Mouse (Mus musculus): Measurements from ENCODE around the gene N4bp2l2.

N4bp2l2 gene

DNA sequence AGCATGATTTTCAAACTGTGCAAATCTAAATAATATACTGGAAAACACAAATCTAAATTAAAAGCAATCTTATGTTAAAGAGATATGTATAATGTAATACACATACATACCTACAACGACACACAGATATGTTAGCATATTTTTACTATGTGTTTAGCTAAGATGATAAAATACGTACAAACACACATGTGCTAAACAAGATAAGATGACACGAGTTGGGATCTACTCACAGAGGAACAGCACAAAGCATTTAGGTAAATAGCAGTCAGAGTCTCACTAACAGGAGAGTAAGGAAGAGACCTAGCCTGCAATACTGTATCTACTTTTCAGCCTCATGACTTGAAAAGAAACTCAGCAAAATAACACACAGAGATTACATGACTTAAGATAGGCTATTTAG is 24.5 kb downstream of the N4bp2l2 start:
- DNase-seq: no peak

DNA sequence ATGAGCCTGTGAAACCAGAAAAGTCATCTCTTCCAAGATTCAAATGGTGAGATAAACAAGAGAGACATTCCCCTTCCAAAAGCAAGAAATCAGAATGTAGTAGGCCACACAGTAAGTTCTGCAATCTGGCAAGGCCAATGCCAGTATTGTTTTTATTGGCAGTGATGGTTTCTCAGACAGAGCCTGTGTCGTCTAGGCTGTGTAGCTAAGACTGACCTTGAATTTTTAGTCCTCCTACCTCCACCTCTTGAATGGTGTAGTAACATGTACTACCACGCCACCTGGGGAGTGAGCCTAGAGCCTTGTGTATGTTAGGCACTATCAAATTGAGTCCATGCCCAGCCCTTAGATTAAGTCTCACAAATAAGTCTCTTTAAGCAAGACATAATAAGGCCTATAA is 36.3 kb downstream of the N4bp2l2 start:
- DNase-seq: no peak

DNA sequence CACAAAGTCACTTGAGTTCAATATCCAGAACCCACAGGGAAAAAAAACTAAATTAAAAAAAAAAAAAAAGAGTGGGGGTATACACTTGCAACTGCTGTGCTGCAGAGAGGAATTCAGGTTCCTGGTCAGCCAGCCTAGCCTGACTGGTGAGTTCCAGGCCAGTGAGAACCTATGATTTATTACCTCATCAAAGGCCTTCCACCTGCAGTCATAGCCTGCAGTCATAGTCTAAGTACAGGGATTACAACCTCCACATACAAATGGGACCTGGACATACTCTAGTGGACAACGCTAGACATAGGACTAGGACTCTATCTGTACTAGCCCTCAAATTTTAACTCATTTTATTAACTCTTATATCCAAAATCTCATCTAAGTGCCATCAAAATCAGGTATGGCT is 36.7 kb downstream of the N4bp2l2 start:
- DNase-seq: no peak

DNA sequence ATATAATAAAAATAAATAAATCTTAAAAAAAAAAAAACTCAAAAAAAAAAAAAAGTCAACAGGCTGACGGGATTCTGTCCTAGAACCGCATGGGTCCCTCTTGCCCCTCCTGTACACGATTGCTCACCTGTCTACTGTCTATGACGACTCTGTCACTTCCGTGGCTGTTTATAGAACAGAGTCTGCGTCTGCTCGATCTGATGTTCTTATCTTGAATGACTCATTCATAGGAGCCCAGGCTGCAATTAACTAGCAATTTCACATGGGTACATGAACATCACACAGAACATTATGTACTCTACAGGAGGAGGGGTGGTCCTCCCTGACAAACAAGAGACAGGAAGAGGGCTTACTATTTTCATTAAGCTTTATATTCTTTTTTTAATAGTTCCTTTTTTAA is 40.5 kb downstream of the N4bp2l2 start:
- no peak for DNase-seq

DNA sequence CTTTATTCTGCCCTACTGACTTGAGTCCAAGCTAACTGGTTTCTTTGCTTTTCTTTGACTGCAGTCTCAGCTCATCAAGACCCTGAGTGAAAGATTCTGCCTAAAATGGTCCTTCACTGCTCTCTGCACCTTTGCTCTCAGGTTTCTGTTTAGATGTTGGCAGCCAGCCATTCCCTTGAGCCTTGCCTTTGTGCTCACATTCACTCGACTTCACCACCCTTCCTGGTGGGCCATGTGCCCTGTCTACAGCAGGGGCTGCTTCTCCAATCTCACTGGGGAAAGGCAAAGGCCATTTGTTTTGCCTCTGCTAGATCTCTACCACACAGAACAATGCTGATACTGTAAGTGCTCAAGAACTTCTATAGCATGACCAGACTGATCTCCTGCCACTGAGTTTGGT is 43.2 kb downstream of the N4bp2l2 start:
- DNase-seq: no peak

DNA sequence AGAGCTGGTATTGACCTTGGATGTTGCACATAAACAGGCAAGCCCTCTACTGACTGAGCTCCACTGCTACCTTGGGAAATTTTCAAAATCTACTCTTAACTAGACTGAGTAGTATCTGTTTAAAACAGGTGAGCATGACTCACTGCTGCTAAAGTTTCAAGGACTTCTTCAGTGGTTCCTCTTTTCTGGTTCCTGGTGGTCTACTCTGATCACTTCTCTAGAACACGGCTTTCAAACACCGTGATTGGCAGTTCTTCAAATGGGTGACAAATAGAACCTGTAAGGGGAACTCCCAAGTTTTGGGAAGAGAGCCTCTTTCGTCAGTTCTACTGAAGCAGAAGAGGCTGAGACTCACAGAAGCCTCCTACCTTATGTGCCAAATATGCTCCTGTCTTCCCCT is 44.4 kb downstream of the N4bp2l2 start:
- DNase-seq: no peak

DNA sequence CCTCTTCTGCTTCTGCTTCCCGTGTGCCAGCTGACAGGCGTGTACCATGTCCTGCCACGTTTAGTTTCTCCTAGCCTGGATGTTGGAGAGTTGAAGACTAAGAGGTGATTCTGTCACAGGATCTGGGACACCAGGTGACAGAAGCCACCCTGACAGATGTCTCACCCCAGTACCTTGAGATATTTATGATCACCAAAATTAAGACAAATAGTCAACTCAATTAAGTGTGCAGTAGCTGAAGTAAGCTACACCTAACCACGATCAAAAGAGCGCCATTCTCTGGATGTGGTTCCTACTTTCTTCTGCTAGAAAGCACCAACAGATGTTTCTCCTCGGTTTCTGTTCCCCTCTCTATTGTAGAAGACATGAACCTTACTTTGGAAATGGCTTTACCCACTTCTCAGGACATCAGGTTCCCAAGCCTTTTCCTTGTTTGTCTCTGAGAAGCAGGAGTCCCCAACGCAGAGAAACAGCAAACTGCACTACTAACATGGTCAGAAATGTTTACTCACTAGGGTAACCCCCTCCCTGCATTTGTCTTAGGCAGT is 45.3 kb downstream of the N4bp2l2 start:
- DNase-seq: no peak

DNA sequence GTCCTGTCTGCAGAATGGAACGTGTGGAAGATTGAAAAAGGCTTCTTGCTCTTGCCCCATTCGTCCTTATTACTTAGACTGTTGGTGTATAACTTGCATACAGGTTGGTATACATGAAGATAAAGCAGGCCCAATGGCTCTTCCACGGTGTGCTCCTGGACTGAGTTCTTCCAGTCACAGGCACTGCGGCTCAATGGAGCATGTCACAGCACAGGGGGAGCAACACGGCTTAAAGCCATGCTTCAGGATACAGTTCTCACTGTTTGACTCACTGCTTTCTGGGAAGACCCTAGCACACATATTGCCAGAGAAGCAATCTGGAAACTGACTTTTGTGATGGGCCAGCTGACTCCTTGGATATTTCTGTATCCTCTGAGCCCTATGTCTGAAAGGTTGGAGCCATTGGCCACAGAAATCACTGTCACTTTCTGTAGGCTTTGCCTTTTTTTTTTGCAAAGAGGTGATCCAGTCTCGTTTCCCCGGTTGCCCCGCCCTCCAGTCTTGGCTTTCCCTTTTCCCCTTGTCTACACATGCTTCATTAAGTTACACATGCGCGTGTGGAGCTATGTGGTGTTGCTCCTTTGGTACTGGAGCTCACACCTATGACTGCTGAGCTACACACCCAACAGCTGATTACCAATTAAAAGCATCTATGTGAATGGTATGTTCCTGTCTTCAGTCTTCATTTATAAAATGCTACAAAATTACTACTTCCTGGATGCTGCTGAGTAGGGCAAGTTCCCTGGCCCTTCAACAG is 47.2 kb downstream of the N4bp2l2 start:
- no peak for DNase-seq

DNA sequence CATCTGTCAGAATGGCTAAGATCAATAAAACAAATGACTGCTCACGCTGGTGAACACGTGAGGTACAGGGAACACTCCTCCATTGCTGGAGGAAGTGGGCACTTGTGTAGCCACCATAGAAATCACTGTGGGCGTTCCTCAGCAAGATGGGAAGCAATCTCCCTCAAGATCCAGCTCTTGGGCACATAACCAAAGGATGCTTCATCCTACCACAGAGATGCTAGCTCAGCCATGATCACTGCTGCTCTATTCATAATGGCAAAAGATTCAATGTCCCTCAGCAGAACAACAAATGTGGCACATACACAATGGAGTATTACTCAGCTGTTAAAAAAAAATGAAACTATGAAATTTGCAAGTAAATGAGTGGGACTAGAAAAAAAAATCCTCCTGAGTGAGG is 49.3 kb downstream of the N4bp2l2 start:
- no peak for DNase-seq

DNA sequence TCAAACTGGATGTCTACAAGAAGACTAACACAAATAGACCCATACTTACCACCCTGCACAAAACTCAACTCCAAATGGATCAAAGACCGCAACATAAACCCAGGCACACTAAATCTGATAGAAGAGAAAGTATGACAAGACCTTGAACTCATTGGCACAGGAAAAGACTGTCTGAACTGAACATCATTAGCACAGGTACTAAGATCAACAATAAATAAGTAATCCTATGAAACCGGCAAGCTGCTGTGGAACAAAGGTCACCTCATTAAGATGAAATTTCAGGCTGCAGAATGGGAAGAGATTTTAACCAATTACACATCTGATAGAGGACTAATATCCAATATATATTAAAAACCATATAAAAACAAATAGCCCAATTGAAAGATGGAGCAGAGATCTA is 49.8 kb downstream of the N4bp2l2 start:
- no peak for DNase-seq

DNA sequence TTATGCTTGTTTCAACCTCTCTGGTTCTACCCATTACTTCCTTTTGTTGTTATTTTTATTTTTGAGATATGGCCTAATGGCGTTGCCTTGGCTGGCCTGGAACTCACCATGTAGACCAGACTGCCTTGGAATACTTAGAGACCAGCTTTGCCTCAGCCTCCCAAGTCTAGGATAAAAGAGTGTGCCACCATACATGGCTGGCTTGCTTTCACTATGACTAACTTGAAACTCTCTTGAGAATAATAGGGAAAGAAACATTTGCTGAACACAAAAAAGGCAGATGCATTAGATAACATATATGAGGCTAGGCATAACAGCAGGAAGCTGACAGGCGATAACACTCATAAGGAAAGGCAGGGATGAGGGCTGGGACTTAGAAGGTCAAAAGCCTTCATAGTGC is 51.9 kb downstream of the N4bp2l2 start:
- no peak for DNase-seq

DNA sequence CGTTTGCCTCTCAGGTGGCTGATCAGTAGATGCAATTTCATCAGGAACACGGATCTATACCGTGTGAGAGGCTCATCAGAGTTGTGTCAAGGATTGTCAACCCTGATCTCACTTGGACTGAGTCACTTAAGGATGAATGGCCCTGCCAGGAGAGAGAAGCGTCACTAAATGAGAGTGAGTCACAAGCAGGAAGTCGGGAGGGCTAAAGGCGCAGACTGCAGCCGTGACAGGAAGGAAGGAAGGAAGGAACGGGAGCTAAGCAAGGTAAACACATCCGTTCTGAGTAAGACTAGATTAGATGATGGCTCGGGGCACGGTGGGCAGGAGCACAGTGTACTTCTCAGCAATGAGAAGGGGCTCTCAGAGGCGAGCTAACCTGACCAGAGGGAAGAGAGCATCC is 54.3 kb downstream of the N4bp2l2 start:
- no peak for DNase-seq

DNA sequence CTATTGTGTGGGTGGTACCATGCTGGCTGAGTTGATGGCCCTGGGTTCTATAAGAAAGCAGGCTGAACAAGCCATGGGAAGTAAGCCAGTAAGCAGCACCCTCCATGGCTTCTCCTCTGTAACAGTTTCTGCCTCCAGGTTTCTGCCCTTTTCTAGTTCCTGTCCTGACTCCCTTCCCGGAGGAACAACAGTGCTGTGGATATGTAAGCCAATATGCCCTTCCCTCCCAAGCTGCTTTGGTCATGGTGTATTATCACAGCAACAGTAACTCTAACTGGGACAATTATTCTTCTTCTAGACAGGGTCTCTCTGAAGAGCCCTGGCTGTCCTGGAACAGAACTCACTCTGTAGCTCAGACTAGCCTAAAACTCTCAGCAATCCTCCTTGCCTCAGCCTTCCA is 54.8 kb downstream of the N4bp2l2 start:
- DNase-seq: no peak

DNA sequence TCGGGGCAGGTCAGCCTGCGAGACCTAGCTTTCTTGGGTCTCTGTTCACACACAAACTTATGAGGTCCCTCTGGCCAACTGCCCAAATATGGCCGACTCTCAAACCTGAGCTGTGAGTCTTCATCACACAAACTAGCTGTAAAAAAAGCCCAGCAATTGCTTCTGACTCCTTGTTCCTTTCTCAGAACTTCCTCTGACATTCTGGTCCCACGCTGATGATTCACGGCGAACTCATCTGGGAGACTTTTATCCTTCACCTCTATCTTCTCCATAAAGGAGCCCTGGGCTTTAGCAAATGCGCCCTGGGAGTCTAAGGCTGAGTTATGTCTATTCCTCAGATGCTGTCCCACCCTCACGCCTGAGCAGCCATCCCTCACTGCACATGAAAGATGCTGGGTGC is 58.4 kb downstream of the N4bp2l2 start:
- DNase-seq: no peak

DNA sequence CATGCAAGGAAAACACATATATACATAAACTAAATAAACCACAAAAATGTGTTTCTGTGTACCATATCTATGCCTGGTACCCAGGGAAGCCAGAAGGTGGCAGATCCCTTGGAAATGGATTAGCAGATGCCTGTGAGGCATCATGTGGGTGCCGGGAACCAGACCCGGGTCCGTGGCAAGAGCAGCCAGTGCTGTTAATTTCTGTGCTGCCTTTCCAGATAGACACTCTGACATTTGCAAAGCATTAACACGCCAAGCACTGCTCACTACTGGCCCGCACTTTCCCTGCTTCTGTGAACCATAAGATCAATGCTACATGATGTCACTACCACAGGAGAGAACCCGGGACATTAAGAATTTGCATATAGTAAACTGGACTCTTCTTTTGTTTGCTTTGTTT is 59.9 kb downstream of the N4bp2l2 start:
- DNase-seq: no peak

DNA sequence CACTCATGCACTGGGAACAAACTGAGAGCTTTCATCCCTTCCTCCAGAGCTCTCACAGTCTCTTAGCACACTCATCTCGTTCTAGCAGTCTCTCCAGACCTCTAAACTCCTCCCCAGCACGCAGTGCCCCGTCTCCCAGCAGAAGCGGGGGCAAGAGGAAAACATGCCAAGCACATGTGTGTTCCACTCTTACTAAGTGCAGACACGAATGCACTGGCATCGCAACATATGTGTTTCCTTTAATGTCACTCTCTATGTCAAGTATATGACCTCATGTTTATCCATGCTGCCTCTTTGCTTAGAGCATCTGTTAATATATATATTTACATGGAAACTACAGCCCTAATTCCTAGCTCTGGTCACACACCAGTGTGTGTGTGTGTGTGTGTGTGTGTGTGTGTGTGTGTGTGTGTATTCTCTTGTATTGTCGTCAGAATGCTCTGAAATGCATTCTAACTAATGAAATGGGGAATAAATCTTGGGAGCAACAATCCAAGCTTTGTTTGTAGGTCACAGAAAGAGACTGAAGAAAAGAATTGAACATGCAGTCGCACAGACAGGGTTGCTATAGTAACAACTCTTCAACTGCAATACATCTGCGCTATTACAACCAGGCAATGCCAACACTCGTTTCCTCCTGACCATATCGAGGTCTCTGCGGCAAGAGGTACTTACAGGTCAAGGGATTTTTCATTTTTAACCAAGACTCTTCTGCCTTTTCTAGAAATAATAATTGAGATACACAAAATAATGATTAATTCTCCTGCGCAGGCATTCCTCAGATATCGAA is 64.3 kb downstream of the N4bp2l2 start:
- no peak for DNase-seq

DNA sequence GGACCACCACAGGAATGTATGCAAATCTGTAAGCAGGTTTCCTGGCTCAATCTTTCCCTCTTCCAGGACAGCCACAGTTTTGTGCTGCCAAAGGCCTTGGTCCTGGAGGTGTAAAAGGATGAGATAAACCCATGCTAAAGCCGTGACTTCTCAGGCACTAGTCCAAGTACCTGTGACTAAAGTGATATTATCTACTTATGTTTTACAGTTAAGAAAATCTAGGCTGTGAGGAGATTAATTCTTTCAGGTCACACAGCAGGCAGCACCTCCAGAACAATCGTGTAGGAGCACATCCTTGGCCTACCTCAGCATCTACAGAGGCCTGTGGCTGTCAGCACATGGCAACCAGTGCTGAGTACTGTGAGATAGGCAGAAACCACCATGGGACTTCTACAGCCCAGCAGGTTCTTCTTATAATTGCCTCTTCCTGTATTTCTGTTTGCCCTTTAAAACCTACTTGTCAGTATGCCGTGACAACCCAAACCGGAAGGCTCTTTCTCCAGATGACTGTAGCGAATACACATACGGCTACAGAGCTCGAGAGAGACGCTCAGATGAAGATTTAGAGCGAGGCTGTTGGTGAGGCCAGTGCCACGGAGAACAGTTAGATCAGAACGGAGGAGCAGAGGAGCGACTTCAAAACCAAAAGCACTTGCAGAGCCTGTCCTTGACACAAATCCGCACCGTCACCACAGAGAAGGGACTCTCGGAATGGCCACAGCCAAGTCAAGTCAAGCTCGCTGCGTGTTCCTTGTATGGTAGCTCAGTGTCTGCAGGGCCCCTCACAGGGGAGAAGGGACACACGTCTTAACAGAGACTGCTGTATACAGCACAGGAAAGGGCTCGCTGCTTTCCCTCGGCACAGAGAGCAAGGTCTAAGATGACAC is 65.2 kb downstream of the N4bp2l2 start:
- no peak for DNase-seq

DNA sequence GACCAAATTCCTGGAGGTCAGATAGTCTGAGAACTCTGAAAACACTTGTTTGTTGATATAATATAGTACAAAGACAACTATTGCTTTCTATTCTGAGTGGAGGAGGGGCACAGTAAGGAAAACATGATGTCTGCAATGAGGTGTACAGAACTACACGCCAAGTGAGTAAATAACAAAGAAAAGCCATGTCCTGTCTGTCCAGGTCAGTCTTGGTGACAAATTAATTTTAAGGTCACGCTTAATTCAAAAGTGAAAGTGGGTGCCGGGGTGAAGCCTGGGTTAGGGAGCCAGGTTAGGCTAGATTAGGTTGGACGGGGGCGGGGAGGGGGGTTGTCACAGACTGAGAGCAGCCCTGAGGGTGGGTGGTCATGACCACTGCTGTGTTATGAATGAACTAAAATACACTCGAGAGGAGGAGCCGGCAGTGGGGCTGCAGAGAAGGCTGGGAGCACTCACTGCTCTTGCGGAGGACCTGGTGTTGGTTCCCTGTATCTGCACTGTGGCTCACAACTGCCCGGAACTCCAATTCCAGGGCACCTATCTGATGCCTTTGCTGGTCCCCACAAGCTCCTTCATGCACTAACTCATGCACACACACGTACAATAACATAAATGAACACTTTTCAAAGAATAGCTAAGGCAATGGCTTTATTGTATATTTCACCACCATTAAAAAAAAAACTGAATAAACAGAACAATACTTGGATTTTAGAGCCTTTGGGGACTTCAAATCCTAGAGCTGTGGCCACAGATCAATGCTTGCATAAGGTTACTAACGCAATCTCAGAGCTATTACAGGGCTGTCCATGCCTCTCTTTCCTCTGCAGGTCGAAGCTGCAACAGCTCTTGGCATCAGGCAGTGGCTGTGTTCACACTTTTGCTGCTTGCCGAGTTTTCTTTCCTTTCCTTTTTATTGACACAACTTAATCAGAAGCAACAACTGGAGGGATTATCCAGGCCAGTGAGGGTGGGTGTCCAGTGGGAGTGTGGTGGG is 66.4 kb downstream of the N4bp2l2 start:
- DNase-seq: no peak

DNA sequence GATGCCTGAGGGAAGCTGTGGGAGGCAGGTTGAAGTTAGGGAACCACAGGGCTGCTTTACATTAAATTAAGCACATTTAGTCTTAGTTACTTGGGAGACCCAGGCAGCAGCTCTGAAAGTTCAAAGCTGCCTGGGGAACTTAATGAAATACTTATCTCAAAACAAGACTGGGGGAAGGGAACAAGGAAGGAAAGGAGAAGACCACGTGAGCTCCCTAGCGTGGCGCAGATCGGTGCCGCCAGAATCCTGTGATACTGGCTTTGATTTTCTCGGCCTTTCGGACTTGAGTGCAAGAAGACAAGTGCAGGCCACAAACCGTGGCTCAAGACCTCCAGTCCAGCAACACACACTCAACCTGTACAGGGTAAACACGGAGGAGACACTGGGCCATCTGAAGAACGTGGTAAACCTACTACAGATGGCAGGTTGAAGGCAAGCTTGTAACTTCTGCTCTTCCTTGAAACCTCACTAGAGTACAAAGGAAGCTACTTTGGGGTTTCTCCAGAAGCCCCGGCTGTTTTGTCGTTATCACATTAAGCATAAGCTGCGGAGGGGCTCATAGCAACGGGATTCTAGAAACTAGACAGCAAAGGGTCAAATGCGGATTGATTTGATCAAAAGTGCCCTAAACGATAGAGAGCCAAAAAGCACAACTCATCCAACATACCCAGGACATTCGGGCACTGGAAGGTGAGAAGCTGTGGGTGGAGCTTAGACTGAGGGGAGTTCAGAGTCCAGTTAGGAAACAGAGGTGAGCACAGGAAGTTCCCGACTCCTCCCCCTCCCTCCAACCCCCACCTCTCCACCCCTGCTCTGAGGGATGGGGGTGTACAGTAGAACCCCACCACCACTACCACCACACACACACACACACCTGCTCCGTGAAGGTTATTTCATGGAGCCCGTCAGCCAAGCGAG is 67.5 kb downstream of the N4bp2l2 start:
- no peak for DNase-seq

DNA sequence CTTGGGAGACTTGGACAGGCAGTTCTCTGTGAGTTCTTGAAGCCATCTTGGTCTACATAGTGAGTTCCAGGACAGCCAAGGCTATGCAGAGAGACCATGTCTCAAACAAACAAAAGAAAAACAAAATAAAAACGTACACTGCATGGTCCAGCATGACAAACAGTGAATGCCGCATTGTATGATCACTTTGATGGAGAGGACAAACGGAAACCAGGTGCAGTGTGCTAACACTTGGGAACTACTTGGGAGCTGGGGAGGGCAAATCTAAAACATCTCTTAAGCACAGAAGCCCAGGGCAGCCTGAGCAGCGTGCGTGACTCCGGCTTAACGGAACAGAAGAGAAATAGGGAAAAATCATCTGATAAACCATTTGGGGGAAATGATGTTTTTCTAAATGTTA is 68.9 kb downstream of the N4bp2l2 start, which contains the start of gene N4bp2l1:
N4bp2l1 (minus strand) TSS at position 101 of the 400 bp plus-strand sequence.
- no peak for DNase-seq
